Mouse (Mus musculus): ENCODE results near the gene C1qtnf6. TPM values are rescaled to one million over a fixed set of nuclear protein-coding genes. Genes with fewer than 3 reads are reported as not detected.

Gene C1qtnf6
- polyA plus RNA-seq, 1 experiment from 2014 or later = 18.9 TPM

- Histone ChIP-seq H3K9me3 (ENCODE audit: control insufficient read depth, low read length) (no peaks in the 10 kb centered on the region), H3K9ac (ENCODE audit: low read length) (no peak overlapping the region), H3K4me2 (ENCODE audit: low read depth, severe bottlenecking) (no peak overlapping the region), H3K4me3 (ENCODE audit: low read depth, low read length) (no peak overlapping the region), H3K4me1 (ENCODE audit: control insufficient read depth, insufficient read depth, low read length) (no peaks in the 10 kb centered on the region), H3K27ac (replicated peaks; ENCODE audit: low read depth, low read length) (no peak overlapping the region), H3K36me3 (ENCODE audit: control insufficient read depth, insufficient read depth, low read length) (no peaks in the 10 kb centered on the region), H3K27me3 (ENCODE audit: control insufficient read depth, insufficient read depth, low read length) (no peaks in the 10 kb centered on the region)
- WGBS = 95% methylated on average over 4 of the region's 4 CpGs
- DNase-seq (ENCODE audit: low spot score) (no peak), ATAC-seq (ENCODE audit: insufficient number of reproducible peaks, low FRiP score, low TSS enrichment, low read depth) (no peak)
Measured at GRCm38 (mm10) chr15:78478073-78478472, 53.1 kb downstream of the C1qtnf6 start.

- no peak for DNase-seq (ENCODE audit: low spot score)
- no peak overlapping the region for H3K4me3 ChIP-seq (ENCODE audit: low read depth, low read length)
- no peaks in the 10 kb centered on the region for H3K27me3 ChIP-seq (ENCODE audit: control insufficient read depth, insufficient read depth, low read length)
- H3K27ac ChIP-seq (replicated peaks; ENCODE audit: low read depth, low read length) = no peak overlapping the region
- H3K9me3 ChIP-seq (ENCODE audit: control insufficient read depth, low read length) = no peaks in the 10 kb centered on the region
- H3K4me2 ChIP-seq (ENCODE audit: low read depth, severe bottlenecking) = no peak overlapping the region
- 72% methylated on average over 1 of the region's 1 CpGs for WGBS
- no peaks in the 10 kb centered on the region for H3K4me1 ChIP-seq (ENCODE audit: control insufficient read depth, insufficient read depth, low read length)
- no peak for ATAC-seq (ENCODE audit: insufficient number of reproducible peaks, low FRiP score, low TSS enrichment, low read depth)
- no peak overlapping the region for H3K9ac ChIP-seq (ENCODE audit: low read length)
- no peaks in the 10 kb centered on the region for H3K36me3 ChIP-seq (ENCODE audit: control insufficient read depth, insufficient read depth, low read length)
Measured at GRCm38 (mm10) chr15:78476878-78477277, 54.3 kb downstream of the C1qtnf6 start.

GRCm38 (mm10) chr15:78475604-78476031 lies 55.6 kb downstream of the C1qtnf6 start:
- H3K9ac ChIP-seq (ENCODE audit: low read length) = no peak overlapping the region
- no peak overlapping the region for H3K4me3 ChIP-seq (ENCODE audit: low read depth, low read length)
- no peaks in the 10 kb centered on the region for H3K4me1 ChIP-seq (ENCODE audit: control insufficient read depth, insufficient read depth, low read length)
- no peak overlapping the region for H3K4me2 ChIP-seq (ENCODE audit: low read depth, severe bottlenecking)
- H3K36me3 ChIP-seq (ENCODE audit: control insufficient read depth, insufficient read depth, low read length) = no peaks in the 10 kb centered on the region
- no peaks in the 10 kb centered on the region for H3K27me3 ChIP-seq (ENCODE audit: control insufficient read depth, insufficient read depth, low read length)
- DNase-seq (ENCODE audit: low spot score) (no peak), ATAC-seq (ENCODE audit: insufficient number of reproducible peaks, low FRiP score, low TSS enrichment, low read depth) (no peak)
- H3K9me3 ChIP-seq (ENCODE audit: control insufficient read depth, low read length) = no peaks in the 10 kb centered on the region
- no peak overlapping the region for H3K27ac ChIP-seq (replicated peaks; ENCODE audit: low read depth, low read length)
- 65% methylated on average over 3 of the region's 3 CpGs for WGBS

- Histone ChIP-seq H3K9me3 (ENCODE audit: control insufficient read depth, low read length) (no peaks in the 10 kb centered on the region), H3K36me3 (ENCODE audit: control insufficient read depth, insufficient read depth, low read length) (no peaks in the 10 kb centered on the region), H3K27ac (replicated peaks; ENCODE audit: low read depth, low read length) (no peak overlapping the region), H3K9ac (ENCODE audit: low read length) (no peak overlapping the region), H3K4me3 (ENCODE audit: low read depth, low read length) (no peak overlapping the region), H3K4me1 (ENCODE audit: control insufficient read depth, insufficient read depth, low read length) (no peaks in the 10 kb centered on the region), H3K4me2 (ENCODE audit: low read depth, severe bottlenecking) (no peak overlapping the region), H3K27me3 (ENCODE audit: control insufficient read depth, insufficient read depth, low read length) (no peaks in the 10 kb centered on the region)
- 86% methylated on average over 6 of the region's 6 CpGs for WGBS
- DNase-seq (ENCODE audit: low spot score) = no peak
- ATAC-seq (ENCODE audit: insufficient number of reproducible peaks, low FRiP score, low TSS enrichment, low read depth) = no peak
Measured at GRCm38 (mm10) chr15:78473442-78473841, 57.8 kb downstream of the C1qtnf6 start.

Other genes with a start within 250 kb of the C1qtnf6 start
- gene Csf2rb2, start 225.7 kb downstream of the C1qtnf6 start, polyA plus RNA-seq (2014; fragmentation: Nextera tagmentation; extraction: Ambion mirVana) = 0.33 and 0.39 TPM in 2 replicates
- gene Csf2rb, start 205.7 kb downstream of the C1qtnf6 start, polyA plus RNA-seq (2014; fragmentation: Nextera tagmentation; extraction: Ambion mirVana) = 1.3 and 1.5 TPM in 2 replicates
- not detected in 2 replicates for gene Tex33, start 135.5 kb downstream of the C1qtnf6 start, polyA plus RNA-seq (2014; fragmentation: Nextera tagmentation; extraction: Ambion mirVana)
- gene Tst, start 125.5 kb downstream of the C1qtnf6 start, polyA plus RNA-seq (2014; fragmentation: Nextera tagmentation; extraction: Ambion mirVana) = 7.7 and 7.8 TPM in 2 replicates
- gene Mpst, start 125.0 kb downstream of the C1qtnf6 start, polyA plus RNA-seq (2014; fragmentation: Nextera tagmentation; extraction: Ambion mirVana) = 1.7 and 2.3 TPM in 2 replicates
- gene Kctd17, start 102.9 kb downstream of the C1qtnf6 start, polyA plus RNA-seq (2014; fragmentation: Nextera tagmentation; extraction: Ambion mirVana) = 37.9 and 43.4 TPM in 2 replicates
- 0.27 TPM in 1 of 2 replicates, not detected in the other for gene Tmprss6, start 62.8 kb downstream of the C1qtnf6 start, polyA plus RNA-seq (2014; fragmentation: Nextera tagmentation; extraction: Ambion mirVana)
- gene Il2rb, start 36.1 kb downstream of the C1qtnf6 start, polyA plus RNA-seq (2014; fragmentation: Nextera tagmentation; extraction: Ambion mirVana) = not detected in 2 replicates
- not detected in 2 replicates for gene Sstr3, start 13.3 kb upstream of the C1qtnf6 start, polyA plus RNA-seq (2014; fragmentation: Nextera tagmentation; extraction: Ambion mirVana)
- gene Rac2, start 41.4 kb upstream of the C1qtnf6 start, polyA plus RNA-seq (2014; fragmentation: Nextera tagmentation; extraction: Ambion mirVana) = 5.9 and 6.8 TPM in 2 replicates
- gene Cyth4, start 65.6 kb upstream of the C1qtnf6 start, polyA plus RNA-seq (2014; fragmentation: Nextera tagmentation; extraction: Ambion mirVana) = 1.5 and 2.5 TPM in 2 replicates
- gene Elfn2, start 187.4 kb upstream of the C1qtnf6 start, polyA plus RNA-seq (2014; fragmentation: Nextera tagmentation; extraction: Ambion mirVana) = not detected in 2 replicates
- 5.3 and 7.5 TPM in 2 replicates for gene Mfng, start 242.1 kb upstream of the C1qtnf6 start, polyA plus RNA-seq (2014; fragmentation: Nextera tagmentation; extraction: Ambion mirVana)